Comparison of ENCODE assay signal across 10 mouse cellular contexts in the genomic region with DNA sequence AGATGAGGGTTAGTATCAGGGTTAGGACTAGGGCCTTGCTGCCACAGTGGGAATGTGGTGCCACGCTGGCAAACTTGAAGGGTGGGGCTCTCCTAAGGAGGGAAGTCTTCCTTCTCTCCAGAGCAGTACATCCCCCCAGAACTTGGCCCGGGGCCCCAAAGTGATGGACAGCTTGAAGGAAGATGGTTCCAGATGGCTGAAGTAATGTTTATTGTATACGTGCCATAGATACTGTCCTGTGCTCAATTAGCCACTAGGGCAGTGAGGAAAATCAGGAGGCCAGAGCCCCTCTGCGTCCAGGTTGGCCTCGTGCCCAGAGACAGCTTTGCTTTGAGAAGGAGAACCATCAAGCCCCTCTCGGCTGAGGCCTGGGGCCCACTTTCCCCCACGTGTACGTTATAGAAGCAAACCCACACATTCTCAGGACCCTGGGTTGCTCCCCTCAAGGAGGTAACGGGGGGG.
DNase-seq lines count a peak whose midpoint lies in the region; ATAC-seq lines count a peak whose summit lies in the region.
"Had no signal": no experiment of that assay in that cellular context is flagged by ENCODE, and none has a peak within 500 bp of the region (broad histone marks: within the 10 kb centered on the region; RNA-seq: fewer than 3 reads in every experiment).

No protein-coding gene starts in this region.

- peaks cover 11% of the 10 kb centered on the region; the same call in 1 of the 2 replicates for H3K4me1 ChIP-seq in kidney, embryonic 16.5 days (ENCODE audit: insufficient read depth, low read length)
- H3K4me1 ChIP-seq in embryonic facial prominence, embryonic 11.5 days (ENCODE audit: control insufficient read depth, insufficient read depth, low read length), result peaks cover 2% of the 10 kb centered on the region; the same call in 1 of the 2 replicates
- no peaks in the 10 kb centered on the region for H3K4me1 ChIP-seq in liver, embryonic 15.5 days (replicated peaks)

- no peak overlapping the region for H3K9ac ChIP-seq in kidney, embryonic 16.5 days (replicated peaks; ENCODE audit: low read length)
- H3K9ac ChIP-seq in embryonic facial prominence, embryonic 11.5 days (replicated peaks; ENCODE audit: low read length), result no peak overlapping the region
- no peak overlapping the region for H3K9ac ChIP-seq in liver, embryonic 15.5 days

- H3K4me2 ChIP-seq in kidney, embryonic 16.5 days (replicated peaks; ENCODE audit: low read depth, low read length), result no peak overlapping the region
- H3K4me2 ChIP-seq in embryonic facial prominence, embryonic 11.5 days (ENCODE audit: low read depth, low read length), result no peak overlapping the region
- H3K4me2 ChIP-seq in liver, embryonic 15.5 days, result no peak overlapping the region

- no peak for DNase-seq in kidney, postnatal 36 days
- DNase-seq in embryonic facial prominence, embryonic 11.5 days (ENCODE audit: low spot score), result peak; percentile 42
- peak; percentile 39 for DNase-seq in heart, postnatal 4 days
- no peak for DNase-seq in thymus, postnatal 4 days
- DNase-seq in cerebellum, adult 8-10 months, result no peak
- DNase-seq in left cerebral cortex, adult 8-10 months (ENCODE audit: low spot score in 2 of 2), result no peak

- H3K9me3 ChIP-seq in kidney, embryonic 16.5 days (ENCODE audit: low read length), result no peaks in the 10 kb centered on the region
- no peaks in the 10 kb centered on the region for H3K9me3 ChIP-seq in embryonic facial prominence, embryonic 11.5 days (replicated peaks; ENCODE audit: control insufficient read depth, low read length)
- no peaks in the 10 kb centered on the region for H3K9me3 ChIP-seq in liver, embryonic 15.5 days (replicated peaks)

- no peak overlapping the region for H3K4me3 ChIP-seq in kidney, embryonic 16.5 days (ENCODE audit: low read length)
- no peak overlapping the region for H3K4me3 ChIP-seq in embryonic facial prominence, embryonic 11.5 days (ENCODE audit: low read depth, low read length)
- H3K4me3 ChIP-seq in liver, embryonic 15.5 days (replicated peaks), result no peak overlapping the region
- H3K4me3 ChIP-seq: myocyte had no signal

- H3K27ac ChIP-seq in kidney, embryonic 16.5 days (ENCODE audit: low read length), result no peak overlapping the region
- H3K27ac ChIP-seq in embryonic facial prominence, embryonic 11.5 days (replicated peaks; ENCODE audit: low read depth, low read length), result no peak overlapping the region
- no peak overlapping the region for H3K27ac ChIP-seq in liver, embryonic 15.5 days (replicated peaks)

- peak; percentile 33; the same call in 1 of the 2 replicates for ATAC-seq in kidney, embryonic 16.5 days (ENCODE audit: low FRiP score, low TSS enrichment)
- peak; percentile 61 for ATAC-seq in embryonic facial prominence, embryonic 11.5 days (replicated peaks; ENCODE audit: insufficient number of reproducible peaks, low FRiP score, low TSS enrichment, low read depth)
- 0 out of 2 replicates have a peak, but pooled peaks have one; percentile 22 for ATAC-seq in liver, embryonic 15.5 days (ENCODE audit: insufficient read depth)

- no peaks in the 10 kb centered on the region for H3K27me3 ChIP-seq in kidney, embryonic 16.5 days (ENCODE audit: insufficient read depth, low read length)
- H3K27me3 ChIP-seq in embryonic facial prominence, embryonic 11.5 days (ENCODE audit: control insufficient read depth, insufficient read depth, low read length), result no peaks in the 10 kb centered on the region
- H3K27me3 ChIP-seq in liver, embryonic 15.5 days, result no peaks in the 10 kb centered on the region

- 42% methylated on average over 9 of the region's 9 CpGs for WGBS in kidney, embryonic 16.5 days
- 38% methylated on average over 9 of the region's 9 CpGs for WGBS in embryonic facial prominence, embryonic 11.5 days
- WGBS in liver, embryonic 15.5 days (ENCODE audit: insufficient replicate concordance), result 61% methylated on average over 9 of the region's 9 CpGs

- H3K36me3 ChIP-seq in kidney, embryonic 16.5 days (ENCODE audit: insufficient read depth, low read length), result no peaks in the 10 kb centered on the region
- no peaks in the 10 kb centered on the region for H3K36me3 ChIP-seq in embryonic facial prominence, embryonic 11.5 days (replicated peaks; ENCODE audit: control insufficient read depth, insufficient read depth, low read depth, low read length)
- H3K36me3 ChIP-seq in liver, embryonic 15.5 days (replicated peaks), result no peaks in the 10 kb centered on the region
- H3K36me3 ChIP-seq: G1E had no signal

Comparison
In these comparisons a context has a peak if more than half of its experiments do, and no peak if none do; other contexts are left out.
1. DNase-seq: peak in embryonic facial prominence, embryonic 11.5 days (single experiment) and heart, postnatal 4 days (single experiment); none in kidney, postnatal 36 days (0 of 2), thymus, postnatal 4 days (single experiment), cerebellum, adult 8-10 months (single experiment) and left cerebral cortex, adult 8-10 months (0 of 2).
2. Peak in every context shown above with its lines, with median percentiles within 50 percentile points of each other: ATAC-seq.